Mouse (Mus musculus) megakaryocyte, embryonic 14.5 days (primary cell): Measurements from ENCODE around the gene Gm21188.
"Not testable (repeated sequence)": the region's sequence is repeated elsewhere in the genome, so short reads cannot be mapped to it uniquely, and the experiment has no call there.

ENCODE experiments used
- FLI1 ChIP-seq: IDR thresholded peaks from 2 replicates; pipeline ENCODE4 v1.6.1; 2012; ENCODE audit warnings: low read length, inconsistent platforms, mixed read lengths
- GATA1 ChIP-seq: IDR thresholded peaks from 3 replicates; pipeline ENCODE4 v1.6.1; 2012; ENCODE audit warnings: mixed read lengths, low read length, inconsistent platforms, borderline replicate concordance

DNA sequence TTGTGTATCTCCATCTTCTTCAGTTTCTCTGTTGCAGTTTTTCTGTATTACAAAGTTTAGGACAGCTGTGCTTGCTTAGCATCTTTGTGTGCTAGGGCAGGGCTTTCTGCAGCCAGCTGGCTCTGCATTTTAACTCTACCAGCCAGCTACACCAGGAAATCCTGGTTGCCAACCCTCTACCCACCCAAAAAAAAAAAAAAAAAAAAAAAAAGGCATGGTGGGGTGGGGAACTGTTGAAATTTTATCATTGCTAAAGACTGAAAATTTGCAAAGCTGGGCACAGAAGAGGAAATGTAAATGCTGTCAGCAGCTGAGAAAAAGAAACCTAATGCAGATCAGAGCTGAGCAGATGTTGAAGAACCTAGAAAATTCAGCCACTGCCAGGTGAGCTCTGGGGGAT lies 41.9 kb downstream of the Gm21188 start:
- not testable (repeated sequence) for TF ChIP-seq GATA1, FLI1
